Mouse (Mus musculus) G1E (cell line): ENCODE data around the gene Med15. TPM values are rescaled to one million over a fixed set of nuclear protein-coding genes. Genes with fewer than 3 reads are reported as not detected.
A peak's percentile ranks its signal among the peaks of the same experiment; 100 is the strongest.

Source experiments
- ATAC-seq: 2 replicates; pipeline ENCODE4 v1.8.0; 2016; ENCODE audit warnings: mild to moderate bottlenecking; ENCODE audit not compliant: insufficient number of reproducible peaks, poor library complexity, low FRiP score, severe bottlenecking; ENCODE audit errors: extremely low read depth
- DNase-seq: peaks from one replicate; pipeline ENCODE4 v3.0.0; 2012; ENCODE audit warnings: low spot score
- H3K27me3 ChIP-seq: 2 replicates; pipeline ENCODE4 v1.6.1; 2012; ENCODE audit warnings: mild to moderate bottlenecking, low read length, inconsistent platforms; ENCODE audit not compliant: insufficient read depth
- H3K36me3 ChIP-seq: replicated peaks from 2 replicates; pipeline ENCODE3; 2012; ENCODE audit warnings: mild to moderate bottlenecking, inconsistent platforms
- H3K4me1 ChIP-seq: 2 replicates; pipeline ENCODE4 v1.6.1; 2012; ENCODE audit warnings: low read depth, low read length, inconsistent platforms, mixed read lengths; ENCODE audit not compliant: insufficient read depth
- H3K4me3 ChIP-seq: 2 replicates; pipeline ENCODE4 v1.5.1; 2012; ENCODE audit warnings: low read depth, mild to moderate bottlenecking, inconsistent platforms, low read length, moderate library complexity, mixed read lengths
- H3K9me3 ChIP-seq: replicated peaks from 2 replicates; pipeline ENCODE4 v1.6.1; 2012; ENCODE audit warnings: inconsistent platforms
- CTCF ChIP-seq: IDR thresholded peaks from 2 replicates; pipeline ENCODE4 v1.5.1; 2012; ENCODE audit warnings: low read depth, low read length, inconsistent platforms, mixed read lengths
- GATA1 ChIP-seq: IDR thresholded peaks from 2 replicates; pipeline ENCODE4 v1.6.1; 2012; ENCODE audit warnings: borderline replicate concordance, low read length, inconsistent platforms, mixed read lengths
- GATA2 ChIP-seq: IDR thresholded peaks from 2 replicates; pipeline ENCODE4 v1.6.1; 2012; ENCODE audit warnings: low read depth, low read length, inconsistent platforms, borderline replicate concordance
- POLR2AphosphoS5 ChIP-seq: IDR thresholded peaks from 2 replicates; pipeline ENCODE4 v1.6.1; 2012; ENCODE audit warnings: low read depth, low read length, inconsistent platforms; ENCODE audit not compliant: insufficient replicate concordance
- TAL1 ChIP-seq: conservative IDR thresholded peaks from 2 replicates; pipeline ENCODE4 v1.6.1; 2012; ENCODE audit warnings: low read depth, low read length, inconsistent platforms, mixed read lengths
- polyA plus RNA-seq: library from polyadenylated mRNA; stranded (reverse); fragments of >175 nt; gene quantifications from 2 replicates; pipeline ENCODE4 v1.2.3, GENCODE M21; 2012
- total RNA-seq, 2 experiments: library from RNA; stranded (forward) in 1 of 2; stranded (reverse) in 1 of 2; fragments of 200-1000 nt in 1 of 2; fragments of >200 nt in 1 of 2; fragmentation: Nextera tagmentation in 1 of 2; gene quantifications; 2 replicates each; pipeline ENCODE4 v1.2.3; 2014 to 2017

The Med15 gene
- total and polyA plus RNA-seq, 3 experiments: 23.4 to 221 (median 80.8) TPM

GRCm38 (mm10) chr16:17639951-17640350 is 92.7 kb downstream of the Med15 start:
- no peak for ATAC-seq
- no peak for DNase-seq
- H3K36me3 ChIP-seq: peaks cover 93% of the 10 kb centered on the region
- H3K27me3 ChIP-seq: no peaks in the 10 kb centered on the region
- peaks cover 55% of the 10 kb centered on the region for H3K4me1 ChIP-seq
- H3K9me3 ChIP-seq: no peaks in the 10 kb centered on the region
- no peak for TF ChIP-seq TAL1
- no peak for TF ChIP-seq POLR2AphosphoS5
- TF ChIP-seq GATA2: no peak
- TF ChIP-seq CTCF: no peak
- TF ChIP-seq GATA1: no peak
- H3K4me3 ChIP-seq: no peak overlapping the region

DNA sequence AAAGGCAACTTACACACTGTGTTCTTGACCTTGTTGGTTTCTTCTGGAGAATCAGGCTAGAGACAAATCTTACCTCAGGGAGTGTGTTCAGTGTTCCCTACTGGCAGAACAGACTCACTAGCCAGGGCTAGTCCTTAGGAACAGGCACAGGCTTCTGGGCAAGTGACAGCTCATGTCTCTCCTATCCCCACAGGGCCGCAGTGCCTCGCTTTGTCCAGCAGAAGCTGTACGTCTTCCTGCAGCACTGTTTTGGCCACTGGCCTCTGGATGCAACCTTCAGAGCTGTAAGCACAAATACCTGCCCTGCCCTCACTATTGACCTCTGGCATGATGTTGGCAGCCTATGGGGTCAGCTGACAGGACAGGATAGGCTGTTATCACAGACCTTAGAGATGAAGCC is 93.6 kb downstream of the Med15 start:
- Histone ChIP-seq H3K4me1 (peaks cover 55% of the 10 kb centered on the region), H3K36me3 (peaks cover 96% of the 10 kb centered on the region), H3K9me3 (no peaks in the 10 kb centered on the region), H3K4me3 (no peak overlapping the region), H3K27me3 (no peaks in the 10 kb centered on the region)
- DNase-seq: no peak
- no peak for ATAC-seq
- TF ChIP-seq TAL1 (no peak), CTCF (no peak), GATA1 (no peak), POLR2AphosphoS5 (no peak), GATA2 (no peak)

DNA sequence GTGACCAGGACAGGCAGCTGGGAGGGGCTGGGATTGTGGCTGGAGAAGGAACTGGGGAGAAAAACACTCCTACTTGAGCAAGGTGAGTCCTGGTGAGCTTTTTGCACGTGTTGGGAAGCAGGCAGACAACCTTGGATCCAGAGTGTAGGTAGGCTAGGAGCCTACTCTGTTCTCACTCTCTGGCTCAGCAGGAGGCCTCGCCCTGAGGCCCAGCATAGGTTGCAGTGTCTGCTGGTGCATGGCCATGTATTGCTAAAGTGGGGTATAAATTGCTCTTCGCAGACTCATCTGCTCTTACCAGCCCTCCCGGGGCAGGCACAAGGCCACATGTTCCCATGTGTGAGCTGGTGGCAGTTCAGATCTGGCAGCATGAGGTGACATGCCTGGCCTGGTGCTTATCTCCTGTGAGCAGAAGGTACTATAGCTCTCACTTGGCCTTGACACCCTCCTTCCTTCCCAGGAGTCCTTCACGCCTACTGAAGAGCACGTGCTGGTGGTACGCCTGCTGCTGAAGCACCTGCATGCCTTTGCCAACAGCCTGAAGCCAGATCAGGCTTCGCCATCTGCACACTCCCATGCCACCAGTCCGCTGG is 94.6 kb downstream of the Med15 start:
- Histone ChIP-seq H3K27me3 (no peaks in the 10 kb centered on the region), H3K9me3 (no peaks in the 10 kb centered on the region), H3K4me1 (peaks cover 63% of the 10 kb centered on the region), H3K36me3 (peaks cover 96% of the 10 kb centered on the region), H3K4me3 (peak overlapping the region; percentile 51)
- DNase-seq: peak; percentile 78
- peak; percentile 92 for ATAC-seq
- no peak for TF ChIP-seq GATA1
- TF ChIP-seq CTCF: no peak
- TF ChIP-seq TAL1: peak; percentile 95
- no peak for TF ChIP-seq POLR2AphosphoS5

GRCm38 (mm10) chr16:17637610-17638009 is 95.1 kb downstream of the Med15 start:
- TF ChIP-seq TAL1 (no peak), POLR2AphosphoS5 (no peak), GATA2 (no peak), GATA1 (no peak), CTCF (no peak)
- peaks cover 61% of the 10 kb centered on the region for H3K4me1 ChIP-seq
- H3K27me3 ChIP-seq: no peaks in the 10 kb centered on the region
- H3K9me3 ChIP-seq: no peaks in the 10 kb centered on the region
- H3K36me3 ChIP-seq: peaks cover 96% of the 10 kb centered on the region
- H3K4me3 ChIP-seq: peak overlapping the region; percentile 51; the same call in 1 of the 2 replicates
- ATAC-seq: no peak
- no peak for DNase-seq

GRCm38 (mm10) chr16:17636904-17637303 is 95.8 kb downstream of the Med15 start:
- Histone ChIP-seq H3K4me3 (no peak overlapping the region), H3K27me3 (no peaks in the 10 kb centered on the region), H3K9me3 (no peaks in the 10 kb centered on the region), H3K36me3 (peaks cover 97% of the 10 kb centered on the region), H3K4me1 (peaks cover 56% of the 10 kb centered on the region)
- no peak for ATAC-seq
- no peak for TF ChIP-seq CTCF
- TF ChIP-seq GATA2: no peak
- no peak for TF ChIP-seq TAL1
- TF ChIP-seq POLR2AphosphoS5: no peak
- no peak for TF ChIP-seq GATA1
- DNase-seq: no peak

GRCm38 (mm10) chr16:17633481-17634181 is 99.1 kb downstream of the Med15 start:
- H3K9me3 ChIP-seq: no peaks in the 10 kb centered on the region
- H3K27me3 ChIP-seq: no peaks in the 10 kb centered on the region
- ATAC-seq: no peak
- no peak overlapping the region for H3K4me3 ChIP-seq
- H3K36me3 ChIP-seq: peaks cover 98% of the 10 kb centered on the region
- TF ChIP-seq TAL1: no peak
- TF ChIP-seq CTCF: peak; percentile 12; the same call in 1 of the 2 replicates
- DNase-seq: no peak
- H3K4me1 ChIP-seq: peaks cover 43% of the 10 kb centered on the region
